Mouse (Mus musculus) forebrain, embryonic 16.5 days (tissue): ENCODE measurements around the gene Rack1. TPM values are rescaled to one million over a fixed set of nuclear protein-coding genes. Genes with fewer than 3 reads are reported as not detected.
"Not testable (repeated sequence)": the region's sequence is repeated elsewhere in the genome, so short reads cannot be mapped to it uniquely, and the experiment has no call there.

ENCODE experiments used
- ATAC-seq: fragments of 200-750 bp; cut with Nextera tagmentation; 2 replicates; pipeline ENCODE4 v1.8.0; 2017; ENCODE audit warnings: mild to moderate bottlenecking, moderate library complexity
- H3K27ac ChIP-seq: fragments of 300-500 bp; sonication (generic); 2 replicates; pipeline ENCODE4 v1.5.1; 2014; ENCODE audit warnings: low read length, control low read depth
- H3K27me3 ChIP-seq: fragments of 300-500 bp; sonication (generic); replicated peaks from 2 replicates; pipeline ENCODE4 v1.6.1; 2014; ENCODE audit warnings: low read length; ENCODE audit not compliant: control insufficient read depth, insufficient read depth
- H3K36me3 ChIP-seq: fragments of 300-500 bp; sonication (generic); 2 replicates; pipeline ENCODE4 v1.6.1; 2014; ENCODE audit not compliant: control insufficient read depth, insufficient read depth
- H3K4me1 ChIP-seq: fragments of 300-500 bp; sonication (generic); replicated peaks from 2 replicates; pipeline ENCODE4 v1.6.1; 2014; ENCODE audit warnings: low read length; ENCODE audit not compliant: control insufficient read depth, insufficient read depth
- H3K4me2 ChIP-seq: fragments of 300-500 bp; sonication (generic); 2 replicates; pipeline ENCODE4 v1.6.1; 2014; ENCODE audit warnings: mild to moderate bottlenecking, low read length, control low read depth
- H3K4me3 ChIP-seq: fragments of 300-500 bp; sonication (generic); replicated peaks from 2 replicates; pipeline ENCODE4 v1.5.1; 2014; ENCODE audit warnings: mild to moderate bottlenecking, low read length, control low read depth
- H3K9ac ChIP-seq: fragments of 300-500 bp; sonication (generic); replicated peaks from 2 replicates; pipeline ENCODE4 v1.6.1; 2014; ENCODE audit warnings: low read depth, low read length, control low read depth
- H3K9me3 ChIP-seq: fragments of 300-500 bp; sonication (generic); 2 replicates; pipeline ENCODE4 v1.6.1; 2016; ENCODE audit warnings: low read length; ENCODE audit not compliant: control insufficient read depth
- WGBS: fragments of 180-500 bp; shearing (Covaris S2); extraction: QIAGEN DNeasy Blood & Tissue Kit; methylation state at CpG from one replicate; pipeline ENCODE4 v1.1.7; 2014; 5-methylcytosine and 5-hydroxymethylcytosine counted together
- polyA plus RNA-seq: library from polyadenylated mRNA; unstranded; fragments of >200 nt; fragmentation: Nextera tagmentation; extraction: Ambion mirVana; gene quantifications from 2 replicates; pipeline ENCODE4 v1.2.1, GENCODE M21; 2015

The Rack1 gene
- polyA plus RNA-seq, result 451 and 473 TPM in 2 replicates

GRCm38 (mm10) chr11:48799921-48800701 is at the start of gene Rack1:
Gene Rack1, plus strand, starts transcription at chr11:48800332.
- Histone ChIP-seq H3K36me3 (peaks cover 24% of the 10 kb centered on the region), H3K4me3 (peak within 1 kb of the TSS; percentile 60), H3K9ac (peak within 1 kb of the TSS; percentile 87), H3K4me1 (peaks cover 33% of the 10 kb centered on the region), H3K9me3 (no peaks in the 10 kb centered on the region), H3K4me2 (peak within 1 kb of the TSS; percentile 97), H3K27me3 (no peaks in the 10 kb centered on the region), H3K27ac (peak within 1 kb of the TSS; percentile 98)
- WGBS, result under 1% methylated on average over 47 of the region's 47 CpGs
- ATAC-seq, result peak; percentile 93

- Histone ChIP-seq H3K27ac (no peak overlapping the region), H3K27me3 (no peaks in the 10 kb centered on the region), H3K9me3 (no peaks in the 10 kb centered on the region), H3K36me3 (no peaks in the 10 kb centered on the region), H3K9ac (no peak overlapping the region), H3K4me2 (no peak overlapping the region), H3K4me1 (no peaks in the 10 kb centered on the region), H3K4me3 (no peak overlapping the region)
- whole genome bisulfite sequencing, result 93% methylated on average over 6 of the region's 6 CpGs
- ATAC-seq, result no peak
These were observed 49.7 kb upstream of the Rack1 start for GRCm38 (mm10) chr11:48750428-48750827.

GRCm38 (mm10) chr11:48753534-48753933 is 46.6 kb upstream of the Rack1 start:
- not testable (repeated sequence) for H3K9ac ChIP-seq, H3K27ac ChIP-seq
- WGBS, result 94% methylated on average over 18 of the region's 18 CpGs

GRCm38 (mm10) chr11:48759021-48759420 is 41.1 kb upstream of the Rack1 start:
- no peaks in the 10 kb centered on the region for H3K4me1 ChIP-seq
- ATAC-seq, result no peak
- WGBS, result 83% methylated on average over 8 of the region's 8 CpGs
- no peak overlapping the region for H3K9ac ChIP-seq
- H3K27me3 ChIP-seq, result no peaks in the 10 kb centered on the region
- H3K36me3 ChIP-seq, result no peaks in the 10 kb centered on the region
- H3K4me3 ChIP-seq, result no peak overlapping the region
- no peak overlapping the region for H3K27ac ChIP-seq
- H3K4me2 ChIP-seq, result no peak overlapping the region
- no peaks in the 10 kb centered on the region for H3K9me3 ChIP-seq

More at GRCm38 (mm10) chr11:48753534-48753933, 46.6 kb upstream of the Rack1 start:
- H3K4me3 ChIP-seq, H3K27me3 ChIP-seq, H3K36me3 ChIP-seq, H3K4me2 ChIP-seq, H3K9me3 ChIP-seq, H3K4me1 ChIP-seq, ATAC-seq: not testable (repeated sequence)

GRCm38 (mm10) chr11:48764119-48764518 is 36.0 kb upstream of the Rack1 start:
- no peak overlapping the region for H3K9ac ChIP-seq
- ATAC-seq, result no peak
- H3K4me2 ChIP-seq, result no peak overlapping the region
- H3K9me3 ChIP-seq, result no peaks in the 10 kb centered on the region
- H3K27me3 ChIP-seq, result no peaks in the 10 kb centered on the region
- WGBS, result 94% methylated on average over 9 of the region's 9 CpGs
- H3K36me3 ChIP-seq, result no peaks in the 10 kb centered on the region
- H3K4me3 ChIP-seq, result no peak overlapping the region
- H3K27ac ChIP-seq, result no peak overlapping the region
- H3K4me1 ChIP-seq, result no peaks in the 10 kb centered on the region

GRCm38 (mm10) chr11:48767195-48767876 is 32.8 kb upstream of the Rack1 start:
- ATAC-seq, result no peak
- WGBS, result 85% methylated on average over 14 of the region's 14 CpGs
- H3K27ac ChIP-seq, result no peak overlapping the region
- H3K27me3 ChIP-seq, result no peaks in the 10 kb centered on the region
- no peak overlapping the region for H3K9ac ChIP-seq
- no peaks in the 10 kb centered on the region for H3K9me3 ChIP-seq
- H3K4me2 ChIP-seq, result no peak overlapping the region
- H3K36me3 ChIP-seq, result no peaks in the 10 kb centered on the region
- no peak overlapping the region for H3K4me3 ChIP-seq
- no peaks in the 10 kb centered on the region for H3K4me1 ChIP-seq

GRCm38 (mm10) chr11:48771691-48772090 is 28.4 kb upstream of the Rack1 start:
- Histone ChIP-seq H3K9me3 (no peaks in the 10 kb centered on the region), H3K27me3 (no peaks in the 10 kb centered on the region), H3K36me3 (no peaks in the 10 kb centered on the region), H3K27ac (no peak overlapping the region), H3K9ac (no peak overlapping the region), H3K4me2 (no peak overlapping the region), H3K4me1 (peaks cover 4% of the 10 kb centered on the region), H3K4me3 (no peak overlapping the region)
- no peak for ATAC-seq
- WGBS, result 7% methylated on average over 2 of the region's 2 CpGs

- 26% methylated on average over 17 of the region's 17 CpGs for WGBS
- H3K4me1 ChIP-seq, result peaks cover 4% of the 10 kb centered on the region
- no peaks in the 10 kb centered on the region for H3K9me3 ChIP-seq
- H3K4me3 ChIP-seq, result peak overlapping the region; percentile 14; the same call in 1 of the 2 replicates
- no peaks in the 10 kb centered on the region for H3K36me3 ChIP-seq
- H3K9ac ChIP-seq, result no peak overlapping the region
- H3K27me3 ChIP-seq, result no peaks in the 10 kb centered on the region
- no peak overlapping the region for H3K27ac ChIP-seq
- peak; percentile 37 for ATAC-seq
- H3K4me2 ChIP-seq, result peak overlapping the region; percentile 46
These were observed 25.5 kb upstream of the Rack1 start for GRCm38 (mm10) chr11:48774443-48775298.

GRCm38 (mm10) chr11:48775483-48775882 is 24.6 kb upstream of the Rack1 start:
- Histone ChIP-seq H3K27me3 (no peaks in the 10 kb centered on the region), H3K4me3 (no peak overlapping the region; the same call in 1 of the 2 replicates), H3K4me2 (peak overlapping the region; percentile 38; the same call in 1 of the 2 replicates), H3K36me3 (no peaks in the 10 kb centered on the region), H3K27ac (no peak overlapping the region), H3K9ac (no peak overlapping the region), H3K9me3 (no peaks in the 10 kb centered on the region), H3K4me1 (peaks cover 4% of the 10 kb centered on the region)
- WGBS, result 1% methylated on average over 7 of the region's 7 CpGs
- peak; percentile 35; the same call in 1 of the 2 replicates for ATAC-seq
